In genomic region chr15:100443126-100443922, GRCm38 (mm10) we compare ENCODE assay signal across 8 mouse cellular contexts. TPM values are rescaled to one million over a fixed set of nuclear protein-coding genes. Genes with fewer than 3 reads are reported as not detected.
A peak's percentile ranks its signal among the peaks of the same experiment; 100 is the strongest.
DNase-seq lines count a peak whose midpoint lies in the region; ATAC-seq and TF ChIP-seq lines count a peak whose summit lies in the region.

No protein-coding gene starts in this region.

- H3K4me3 ChIP-seq in CH12.LX (replicated peaks in 1 of 3; ENCODE audit: low read depth in 2 of 3, low read length in 2 of 3, poor library complexity in 1 of 3) = peak overlapping the region; percentile 53 to 68 (median 65)
- H3K4me3 ChIP-seq in forebrain, embryonic 13.5 days = peak overlapping the region; percentile 42
- peak overlapping the region; percentile 62 for H3K4me3 ChIP-seq in liver, embryonic 15.5 days (replicated peaks)
- peak overlapping the region; percentile 47 for H3K4me3 ChIP-seq in neural tube, embryonic 12.5 days
- H3K4me3 ChIP-seq in testis, adult 2 months (ENCODE audit: control insufficient read depth, low read depth, low read length) = peak overlapping the region; percentile 71

- in situ Hi-C loops in CH12.LX (cut with MboI; ENCODE audit: low pct_ligation_motif_present, low pct_unique_long_range_greater_than_20kb, low sequenced_read_pairs) = no loop called here

- intact Hi-C loops in heart, postnatal 10 days (cut with DNase I) = no loop called here

- no peak overlapping the region for H3K27ac ChIP-seq in CH12.LX (ENCODE audit: insufficient read depth, low read depth)
- peak overlapping the region; percentile 45 for H3K27ac ChIP-seq in forebrain, embryonic 13.5 days
- H3K27ac ChIP-seq in liver, embryonic 15.5 days (replicated peaks) = peak overlapping the region; percentile 78
- no peak overlapping the region; the same call in 1 of the 2 replicates for H3K27ac ChIP-seq in neural tube, embryonic 12.5 days
- peak overlapping the region; percentile 64 for H3K27ac ChIP-seq in testis, adult 2 months (ENCODE audit: control insufficient read depth, insufficient read depth, low read depth, low read length)

- TF ChIP-seq POLR2A in CH12.LX (IDR thresholded peaks at IDR 0.05; ENCODE audit: low read depth, low read length) = peak; percentile 67
- TF ChIP-seq POLR2A in testis, adult 2 months (IDR thresholded peaks at IDR 0.05; ENCODE audit: control insufficient read depth, low read depth, low read length) = peak; percentile 55; the same call in 1 of the 2 replicates

- H3K4me1 ChIP-seq in CH12.LX (ENCODE audit: control insufficient read depth in 1 of 2, insufficient read depth in 2 of 2) = peaks cover 2 to 15% of the 10 kb centered on the region in 2 experiments; a peak in 2 of 4 replicates
- H3K4me1 ChIP-seq in forebrain, embryonic 13.5 days = peaks cover 10% of the 10 kb centered on the region
- H3K4me1 ChIP-seq in liver, embryonic 15.5 days (replicated peaks) = peaks cover 15% of the 10 kb centered on the region
- peaks cover 3% of the 10 kb centered on the region; the same call in 1 of the 2 replicates for H3K4me1 ChIP-seq in neural tube, embryonic 12.5 days
- peaks cover 2% of the 10 kb centered on the region; the same call in 1 of the 2 replicates for H3K4me1 ChIP-seq in testis, adult 2 months (ENCODE audit: control insufficient read depth, insufficient read depth, low read length)

- no peak for TF ChIP-seq RAD21 in CH12.LX (IDR thresholded peaks at IDR 0.05; ENCODE audit: low read depth, low read length)

- H3K36me3 ChIP-seq in CH12.LX (replicated peaks in 1 of 2; ENCODE audit: control insufficient read depth in 1 of 2, insufficient read depth in 1 of 2, low read length in 1 of 2) = no peaks in the 10 kb centered on the region
- no peaks in the 10 kb centered on the region for H3K36me3 ChIP-seq in forebrain, embryonic 13.5 days (ENCODE audit: poor library complexity, severe bottlenecking)
- no peaks in the 10 kb centered on the region for H3K36me3 ChIP-seq in liver, embryonic 15.5 days (replicated peaks)
- H3K36me3 ChIP-seq in neural tube, embryonic 12.5 days = no peaks in the 10 kb centered on the region
- H3K36me3 ChIP-seq in testis, adult 2 months (ENCODE audit: control insufficient read depth, insufficient read depth, low read length) = no peaks in the 10 kb centered on the region

- no peak for TF ChIP-seq CTCF in CH12.LX (conservative IDR thresholded peaks at IDR 0.05 in 1 of 2, IDR thresholded peaks at IDR 0.05 in 1 of 2; ENCODE audit: low read depth in 2 of 2, low read length in 2 of 2)
- TF ChIP-seq CTCF in testis, adult 2 months (IDR thresholded peaks at IDR 0.05; ENCODE audit: control insufficient read depth, insufficient read depth, insufficient replicate concordance, low read depth, low read length) = no peak

- H3K4me2 ChIP-seq in CH12.LX (ENCODE audit: insufficient read depth, low read depth, poor library complexity, severe bottlenecking) = peak overlapping the region; percentile 93
- peak overlapping the region; percentile 67 for H3K4me2 ChIP-seq in forebrain, embryonic 13.5 days
- H3K4me2 ChIP-seq in liver, embryonic 15.5 days = peak overlapping the region; percentile 77
- H3K4me2 ChIP-seq in neural tube, embryonic 12.5 days (replicated peaks) = peak overlapping the region; percentile 64

- peak; percentile 97 for ATAC-seq in cerebellum, adult (ENCODE audit: insufficient number of reproducible peaks, low FRiP score, low TSS enrichment)
- ATAC-seq in forebrain, embryonic 13.5 days = peak; percentile 99
- peak; percentile 90 for ATAC-seq in liver, embryonic 15.5 days (ENCODE audit: insufficient read depth)
- ATAC-seq in neural tube, embryonic 12.5 days (ENCODE audit: low FRiP score, low read depth) = peak; percentile 95

- no peaks in the 10 kb centered on the region for H3K79me2 ChIP-seq in CH12.LX (replicated peaks; ENCODE audit: control insufficient read depth, extremely low read depth, insufficient read depth, poor library complexity, severe bottlenecking)

- TF ChIP-seq EP300 in CH12.LX (IDR thresholded peaks at IDR 0.05; ENCODE audit: low read length) = no peak

- peak; percentile 96 for DNase-seq in CH12.LX (ENCODE audit: extremely low read depth)
- DNase-seq in heart, postnatal 10 days = peak; percentile 89 to 92
- DNase-seq in kidney, postnatal 4 days = peak; percentile 86 to 92

- no peaks in the 10 kb centered on the region for H3K9me3 ChIP-seq in CH12.LX (replicated peaks; ENCODE audit: low read length)
- no peaks in the 10 kb centered on the region for H3K9me3 ChIP-seq in forebrain, embryonic 13.5 days (replicated peaks)
- no peaks in the 10 kb centered on the region for H3K9me3 ChIP-seq in liver, embryonic 15.5 days (replicated peaks)
- H3K9me3 ChIP-seq in neural tube, embryonic 12.5 days = no peaks in the 10 kb centered on the region

- dilution Hi-C loops in CH12.LX (cut with MboI; ENCODE audit: extremely low pct_ligation_motif_present, extremely low pct_unique_long_range_greater_than_20kb, low sequenced_read_pairs) = no loop called here

- 6% methylated on average over 28 of the region's 31 CpGs for WGBS in forebrain, embryonic 13.5 days
- under 1% methylated on average over 31 of the region's 31 CpGs for WGBS in liver, embryonic 15.5 days (ENCODE audit: insufficient replicate concordance)
- WGBS in neural tube, embryonic 12.5 days = 9% methylated on average over 21 of the region's 31 CpGs

- H3K27me3 ChIP-seq in CH12.LX (replicated peaks) = no peaks in the 10 kb centered on the region
- 0 out of 2 replicates have a peak, but pooled peaks cover 3% of the 10 kb centered on the region for H3K27me3 ChIP-seq in forebrain, embryonic 13.5 days
- no peaks in the 10 kb centered on the region for H3K27me3 ChIP-seq in liver, embryonic 15.5 days
- no peaks in the 10 kb centered on the region for H3K27me3 ChIP-seq in neural tube, embryonic 12.5 days (replicated peaks)
- no peaks in the 10 kb centered on the region for H3K27me3 ChIP-seq in testis, adult 2 months (ENCODE audit: control insufficient read depth, insufficient read depth, low read length)

- H3K9ac ChIP-seq in CH12.LX (ENCODE audit: insufficient read depth, low read depth) = peak overlapping the region; percentile 73
- H3K9ac ChIP-seq in forebrain, embryonic 13.5 days = peak overlapping the region; percentile 68
- peak overlapping the region; percentile 59 for H3K9ac ChIP-seq in liver, embryonic 15.5 days
- peak overlapping the region; percentile 58 for H3K9ac ChIP-seq in neural tube, embryonic 12.5 days

TF ChIP-seq in CH12.LX, 34 proteins besides CTCF, POLR2A, EP300 and RAD21 (continues in another document):
- TF ChIP-seq USF2 (conservative IDR thresholded peaks at IDR 0.05; ENCODE audit: low read depth, low read length) = no peak
- TF ChIP-seq USF1 (IDR thresholded peaks at IDR 0.05; ENCODE audit: low read depth, low read length) = no peak
- no peak for TF ChIP-seq ETS1 (conservative IDR thresholded peaks at IDR 0.05; ENCODE audit: low read depth, low read length)
- TF ChIP-seq MAX (IDR thresholded peaks at IDR 0.05; ENCODE audit: low read length) = peak; percentile 31
- no peak for TF ChIP-seq BHLHE40 (IDR thresholded peaks at IDR 0.05; ENCODE audit: low read depth, low read length)
- no peak for TF ChIP-seq JUND (conservative IDR thresholded peaks at IDR 0.05; ENCODE audit: low read depth, low read length)
- TF ChIP-seq GABPA (IDR thresholded peaks at IDR 0.05; ENCODE audit: insufficient replicate concordance, low read depth, low read length) = no peak
- TF ChIP-seq KAT2A (IDR thresholded peaks at IDR 0.05; ENCODE audit: insufficient replicate concordance, low read length) = no peak
- TF ChIP-seq SMC3 (IDR thresholded peaks at IDR 0.05; ENCODE audit: low read depth, low read length) = no peak
- TF ChIP-seq CHD2 (IDR thresholded peaks at IDR 0.05; ENCODE audit: low read length) = no peak

RNA-seq across cellular contexts. Expression of gene Slc11a2, which starts 18.5 kb away (rescaled TPM):
- 8.9 and 13.2 TPM in 2 replicates for total RNA-seq in CH12.LX (2012; rRNA removed)
- 11.7 and 13.0 TPM in 2 replicates for total RNA-seq in CH12.LX (2014; rRNA removed)
- polyA plus RNA-seq in CH12.LX (2012; ENCODE audit: insufficient read length, low read depth) = 18.6 and 19.1 TPM in 2 replicates
- polyA plus RNA-seq in forebrain, embryonic 13.5 days (2015; fragmentation: Nextera tagmentation; extraction: Ambion mirVana) = 21.3 and 22.1 TPM in 2 replicates
- total RNA-seq in heart, postnatal 10 days (2021) = 10 to 100 TPM; 45.0 to 46.7 TPM
- 39.7 and 43.9 TPM in 2 replicates for polyA plus RNA-seq in liver, embryonic 15.5 days (2015; fragmentation: Nextera tagmentation; extraction: Ambion mirVana)
- polyA plus RNA-seq in neural tube, embryonic 12.5 days (2016; fragmentation: Nextera tagmentation; extraction: Ambion mirVana) = 23.9 and 27.1 TPM in 2 replicates
- 29.3 and 38.4 TPM in 2 replicates for polyA plus RNA-seq in testis, adult 2 months (2012; rRNA removed)

RNA-seq across cellular contexts. Expression of gene Gm5475, which starts 21.4 kb away (rescaled TPM):
- total RNA-seq in CH12.LX (2012; rRNA removed) (not detected in 2 replicates), CH12.LX (2014; rRNA removed) (not detected in 2 replicates)
- polyA plus RNA-seq in CH12.LX (2012; ENCODE audit: insufficient read length, low read depth) = not detected in 2 replicates
- polyA plus RNA-seq in forebrain, embryonic 13.5 days (2015; fragmentation: Nextera tagmentation; extraction: Ambion mirVana) = 0.06 TPM in 1 of 2 replicates, not detected in the other
- not detected for total RNA-seq in heart, postnatal 10 days (2021)
- polyA plus RNA-seq in liver, embryonic 15.5 days (2015; fragmentation: Nextera tagmentation; extraction: Ambion mirVana) = 0.05 TPM in 2 replicates
- 0.13 and 0.18 TPM in 2 replicates for polyA plus RNA-seq in neural tube, embryonic 12.5 days (2016; fragmentation: Nextera tagmentation; extraction: Ambion mirVana)
- polyA plus RNA-seq in testis, adult 2 months (2012; rRNA removed) = 0.19 and 0.30 TPM in 2 replicates

RNA-seq across cellular contexts. Expression of gene Letmd1, which starts 25.5 kb away (rescaled TPM):
- 30.3 and 39.0 TPM in 2 replicates for total RNA-seq in CH12.LX (2012; rRNA removed)
- 28.5 and 31.4 TPM in 2 replicates for total RNA-seq in CH12.LX (2014; rRNA removed)
- 44.0 and 51.3 TPM in 2 replicates for polyA plus RNA-seq in CH12.LX (2012; ENCODE audit: insufficient read length, low read depth)
- 44.7 and 50.3 TPM in 2 replicates for polyA plus RNA-seq in forebrain, embryonic 13.5 days (2015; fragmentation: Nextera tagmentation; extraction: Ambion mirVana)
- total RNA-seq in heart, postnatal 10 days (2021) = 10 to 100 TPM; 22.3 to 44.6 TPM
- polyA plus RNA-seq in liver, embryonic 15.5 days (2015; fragmentation: Nextera tagmentation; extraction: Ambion mirVana) = 11.9 and 14.3 TPM in 2 replicates
- polyA plus RNA-seq in neural tube, embryonic 12.5 days (2016; fragmentation: Nextera tagmentation; extraction: Ambion mirVana) = 48.5 and 50.6 TPM in 2 replicates
- polyA plus RNA-seq in testis, adult 2 months (2012; rRNA removed) = 18.8 and 20.0 TPM in 2 replicates

RNA-seq across cellular contexts. Expression of gene Csrnp2, which starts 52.0 kb away (rescaled TPM):
- total RNA-seq in CH12.LX (2012; rRNA removed) (3.5 TPM in 2 replicates), CH12.LX (2014; rRNA removed) (2.3 and 2.4 TPM in 2 replicates)
- 2.0 and 2.3 TPM in 2 replicates for polyA plus RNA-seq in CH12.LX (2012; ENCODE audit: insufficient read length, low read depth)
- polyA plus RNA-seq in forebrain, embryonic 13.5 days (2015; fragmentation: Nextera tagmentation; extraction: Ambion mirVana) = 34.7 and 39.2 TPM in 2 replicates
- total RNA-seq in heart, postnatal 10 days (2021) = 1 to 10 TPM; 2.8 to 5.0 TPM
- polyA plus RNA-seq in liver, embryonic 15.5 days (2015; fragmentation: Nextera tagmentation; extraction: Ambion mirVana) = 0.81 and 0.97 TPM in 2 replicates
- 42.6 and 43.1 TPM in 2 replicates for polyA plus RNA-seq in neural tube, embryonic 12.5 days (2016; fragmentation: Nextera tagmentation; extraction: Ambion mirVana)
- 12.2 and 12.5 TPM in 2 replicates for polyA plus RNA-seq in testis, adult 2 months (2012; rRNA removed)

Comparison
In these comparisons a context has a peak if more than half of its experiments do, and no peak if none do; other contexts are left out.
1. H3K27ac ChIP-seq: peak in forebrain, embryonic 13.5 days (single experiment), liver, embryonic 15.5 days (single experiment) and testis, adult 2 months (single experiment); none in CH12.LX (single experiment) and neural tube, embryonic 12.5 days (single experiment).
2. Peak in every context shown above with its lines, with median percentiles within 50 percentile points of each other: DNase-seq, H3K4me2 ChIP-seq, H3K4me3 ChIP-seq, H3K9ac ChIP-seq and ATAC-seq.